Mouse (Mus musculus) forebrain, embryonic 11.5 days (tissue): Measurements from ENCODE around the gene Cltc. TPM values are rescaled to one million over a fixed set of nuclear protein-coding genes. Genes with fewer than 3 reads are reported as not detected.
A peak's percentile ranks its signal among the peaks of the same experiment; 100 is the strongest.

ENCODE experiments used
- ATAC-seq: fragments of 200-750 bp; cut with Nextera tagmentation; replicated peaks from 2 replicates; pipeline ENCODE4 v1.8.0; 2017; ENCODE audit warnings: moderate TSS enrichment; ENCODE audit not compliant: low FRiP score
- DNase-seq: peaks from one replicate; pipeline ENCODE4 v3.0.0-alpha.2; 2017; ENCODE audit warnings: low spot score
- H3K27ac ChIP-seq: fragments of 300-500 bp; sonication (generic); 2 replicates; pipeline ENCODE4 v1.5.1; 2014; ENCODE audit warnings: low read depth, low read length
- H3K27me3 ChIP-seq: fragments of 300-500 bp; sonication (generic); 2 replicates; pipeline ENCODE4 v1.6.1; 2014; ENCODE audit warnings: mild to moderate bottlenecking, low read length, mixed read lengths; ENCODE audit not compliant: control insufficient read depth, insufficient read depth
- H3K36me3 ChIP-seq: fragments of 300-500 bp; sonication (generic); 2 replicates; pipeline ENCODE4 v1.6.1; 2014; ENCODE audit warnings: mild to moderate bottlenecking, low read length, moderate library complexity, mixed read lengths; ENCODE audit not compliant: control insufficient read depth, insufficient read depth
- H3K4me1 ChIP-seq: fragments of 300-500 bp; sonication (generic); replicated peaks from 2 replicates; pipeline ENCODE4 v1.6.1; 2014; ENCODE audit warnings: low read length, mixed read lengths; ENCODE audit not compliant: control insufficient read depth, insufficient read depth
- H3K4me2 ChIP-seq: fragments of 300-500 bp; sonication (generic); 2 replicates; pipeline ENCODE4 v1.6.1; 2014; ENCODE audit warnings: low read depth, mild to moderate bottlenecking, low read length, moderate library complexity, mixed read lengths; ENCODE audit not compliant: severe bottlenecking
- H3K4me3 ChIP-seq: fragments of 300-500 bp; sonication (generic); 2 replicates; pipeline ENCODE4 v1.5.1; 2014; ENCODE audit warnings: low read depth, low read length
- H3K9ac ChIP-seq: fragments of 300-500 bp; sonication (generic); 2 replicates; pipeline ENCODE4 v1.6.1; 2014; ENCODE audit warnings: low read length
- H3K9me3 ChIP-seq: fragments of 300-500 bp; sonication (generic); 2 replicates; pipeline ENCODE4 v1.6.1; 2016; ENCODE audit warnings: low read length, mixed read lengths; ENCODE audit not compliant: control insufficient read depth
- WGBS: fragments of 180-500 bp; shearing (Covaris S2); extraction: QIAGEN DNeasy Blood & Tissue Kit; methylation state at CpG from one replicate; pipeline ENCODE4 v1.1.7; 2014; 5-methylcytosine and 5-hydroxymethylcytosine counted together
- polyA plus RNA-seq: library from polyadenylated mRNA; unstranded; fragments of >200 nt; fragmentation: Nextera tagmentation; extraction: Ambion mirVana; gene quantifications from 2 replicates; pipeline ENCODE4 v1.2.1, GENCODE M21; 2014

The Cltc gene
- polyA plus RNA-seq, 1 experiment from 2014 or later: 176 TPM

- no peaks in the 10 kb centered on the region for H3K36me3 ChIP-seq
- H3K27me3 ChIP-seq: no peaks in the 10 kb centered on the region
- ATAC-seq (no peak), DNase-seq (no peak)
- no peaks in the 10 kb centered on the region for H3K9me3 ChIP-seq
- no peak overlapping the region for H3K27ac ChIP-seq
- no peak overlapping the region for H3K4me3 ChIP-seq
- H3K4me1 ChIP-seq: no peaks in the 10 kb centered on the region
- no peak overlapping the region for H3K9ac ChIP-seq
- H3K4me2 ChIP-seq: no peak overlapping the region
These were observed 3.0 kb upstream of the Cltc start for GRCm38 (mm10) chr11:86760357-86760756.

- ATAC-seq: no peak
- H3K9me3 ChIP-seq: no peaks in the 10 kb centered on the region
- H3K36me3 ChIP-seq: no peaks in the 10 kb centered on the region
- H3K4me2 ChIP-seq: no peak overlapping the region
- 95% methylated on average over 2 of the region's 2 CpGs for WGBS
- H3K27ac ChIP-seq: no peak overlapping the region
- H3K4me3 ChIP-seq: no peak overlapping the region
- H3K27me3 ChIP-seq: no peaks in the 10 kb centered on the region
- H3K4me1 ChIP-seq: no peaks in the 10 kb centered on the region
- H3K9ac ChIP-seq: no peak overlapping the region
- DNase-seq: no peak
These were observed 2.5 kb upstream of the Cltc start for GRCm38 (mm10) chr11:86759886-86760285.

GRCm38 (mm10) chr11:86759226-86759625, 1.9 kb upstream of the Cltc start:
- H3K9ac ChIP-seq: no peak overlapping the region
- WGBS: 98% methylated on average over 1 of the region's 1 CpGs
- H3K9me3 ChIP-seq: no peaks in the 10 kb centered on the region
- no peaks in the 10 kb centered on the region for H3K36me3 ChIP-seq
- DNase-seq: no peak
- H3K4me1 ChIP-seq: no peaks in the 10 kb centered on the region
- no peaks in the 10 kb centered on the region for H3K27me3 ChIP-seq
- ATAC-seq: no peak
- H3K4me2 ChIP-seq: no peak overlapping the region
- H3K27ac ChIP-seq: no peak overlapping the region
- H3K4me3 ChIP-seq: no peak overlapping the region

GRCm38 (mm10) chr11:86758559-86758958, 1.2 kb upstream of the Cltc start:
- H3K9me3 ChIP-seq: no peaks in the 10 kb centered on the region
- ATAC-seq (no peak), DNase-seq (no peak)
- peak overlapping the region; percentile 97 for H3K4me3 ChIP-seq
- peak overlapping the region; percentile 64 for H3K4me2 ChIP-seq
- no peaks in the 10 kb centered on the region for H3K36me3 ChIP-seq
- peak overlapping the region; percentile 92 for H3K9ac ChIP-seq
- H3K4me1 ChIP-seq: no peaks in the 10 kb centered on the region
- H3K27me3 ChIP-seq: no peaks in the 10 kb centered on the region
- 35% methylated on average over 6 of the region's 6 CpGs for WGBS
- H3K27ac ChIP-seq: peak overlapping the region; percentile 94

GRCm38 (mm10) chr11:86757142-86757479, 254 bp downstream of the Cltc start:
- H3K27me3 ChIP-seq: no peaks in the 10 kb centered on the region
- peak overlapping the region; percentile 52 for H3K4me2 ChIP-seq
- DNase-seq (no peak), ATAC-seq (no peak)
- WGBS: under 1% methylated on average over 18 of the region's 18 CpGs
- peak overlapping the region; percentile 97 for H3K4me3 ChIP-seq
- no peaks in the 10 kb centered on the region for H3K9me3 ChIP-seq
- peak overlapping the region; percentile 94 for H3K27ac ChIP-seq
- H3K9ac ChIP-seq: peak overlapping the region; percentile 92
- no peaks in the 10 kb centered on the region for H3K4me1 ChIP-seq
- no peaks in the 10 kb centered on the region for H3K36me3 ChIP-seq

- 6% methylated on average over 31 of the region's 31 CpGs for WGBS
- peak overlapping the region; percentile 92 for H3K9ac ChIP-seq
- peak overlapping the region; percentile 97 for H3K4me3 ChIP-seq
- peak overlapping the region; percentile 52 for H3K4me2 ChIP-seq
- H3K9me3 ChIP-seq: no peaks in the 10 kb centered on the region
- DNase-seq (peak; percentile 56), ATAC-seq (no peak)
- H3K4me1 ChIP-seq: no peaks in the 10 kb centered on the region
- no peaks in the 10 kb centered on the region for H3K36me3 ChIP-seq
- H3K27me3 ChIP-seq: no peaks in the 10 kb centered on the region
- H3K27ac ChIP-seq: peak overlapping the region; percentile 94
These were observed 916 bp downstream of the Cltc start for GRCm38 (mm10) chr11:86756156-86757141.

GRCm38 (mm10) chr11:86752404-86752803, 5.0 kb downstream of the Cltc start:
- Histone ChIP-seq H3K4me1 (no peaks in the 10 kb centered on the region), H3K27ac (no peak overlapping the region), H3K9me3 (no peaks in the 10 kb centered on the region), H3K4me3 (no peak overlapping the region), H3K36me3 (no peaks in the 10 kb centered on the region), H3K4me2 (no peak overlapping the region), H3K9ac (no peak overlapping the region), H3K27me3 (no peaks in the 10 kb centered on the region)
- no peak for DNase-seq
- no peak for ATAC-seq

GRCm38 (mm10) chr11:86751010-86751409, 6.4 kb downstream of the Cltc start:
- H3K27ac ChIP-seq: no peak overlapping the region
- no peak for ATAC-seq
- no peaks in the 10 kb centered on the region for H3K27me3 ChIP-seq
- H3K9me3 ChIP-seq: no peaks in the 10 kb centered on the region
- no peaks in the 10 kb centered on the region for H3K36me3 ChIP-seq
- no peaks in the 10 kb centered on the region for H3K4me1 ChIP-seq
- 93% methylated on average over 1 of the region's 1 CpGs for WGBS
- H3K4me3 ChIP-seq: no peak overlapping the region
- DNase-seq: no peak
- H3K9ac ChIP-seq: no peak overlapping the region
- no peak overlapping the region for H3K4me2 ChIP-seq
